Mouse (Mus musculus): Measurements from ENCODE around the gene Dpy19l1. TPM values are rescaled to one million over a fixed set of nuclear protein-coding genes. Genes with fewer than 3 reads are reported as not detected.

The Dpy19l1 gene
- polyA plus RNA-seq, 1 experiment from 2014 or later = 23.4 TPM

DNA sequence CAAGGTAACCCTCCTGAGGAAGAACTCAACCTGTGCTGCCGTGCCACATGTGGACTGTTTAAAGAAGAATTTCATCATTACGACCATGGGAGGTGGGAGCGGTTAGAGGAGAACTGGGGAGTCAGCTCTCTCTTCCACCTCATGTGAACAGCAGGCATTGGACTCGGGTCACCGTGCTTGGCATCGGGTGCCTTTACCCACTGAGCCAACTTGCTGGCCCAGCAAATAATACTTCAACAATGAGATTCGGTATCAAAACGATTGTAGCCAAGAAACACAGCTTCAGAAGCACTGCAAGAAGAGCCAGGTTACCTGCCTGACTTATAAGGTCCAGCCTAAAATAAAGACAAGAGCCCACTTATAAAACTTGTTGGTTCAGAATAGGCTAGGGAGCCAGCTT, 79.7 kb downstream of the Dpy19l1 start:
- H3K27ac ChIP-seq (replicated peaks; ENCODE audit: low read depth, low read length) = no peak overlapping the region
- no peak overlapping the region for H3K4me3 ChIP-seq (ENCODE audit: low read depth, low read length)
- no peaks in the 10 kb centered on the region for H3K4me1 ChIP-seq (ENCODE audit: control insufficient read depth, insufficient read depth, low read length)
- no peak overlapping the region for H3K4me2 ChIP-seq (ENCODE audit: low read depth, low read length)
- no peaks in the 10 kb centered on the region for H3K9me3 ChIP-seq (replicated peaks; ENCODE audit: control insufficient read depth, low read length)
- no peak for ATAC-seq (replicated peaks; ENCODE audit: insufficient number of reproducible peaks, low FRiP score, low TSS enrichment, low read depth)
- H3K27me3 ChIP-seq (ENCODE audit: control insufficient read depth, insufficient read depth, low read length) = no peaks in the 10 kb centered on the region
- peaks cover 2% of the 10 kb centered on the region; the same call in 1 of the 2 replicates for H3K36me3 ChIP-seq (replicated peaks; ENCODE audit: control insufficient read depth, insufficient read depth, low read depth, low read length)
- WGBS = 92% methylated on average over 8 of the region's 8 CpGs
- no peak overlapping the region for H3K9ac ChIP-seq (replicated peaks; ENCODE audit: low read length)
- no peak for DNase-seq (ENCODE audit: low spot score)

DNA sequence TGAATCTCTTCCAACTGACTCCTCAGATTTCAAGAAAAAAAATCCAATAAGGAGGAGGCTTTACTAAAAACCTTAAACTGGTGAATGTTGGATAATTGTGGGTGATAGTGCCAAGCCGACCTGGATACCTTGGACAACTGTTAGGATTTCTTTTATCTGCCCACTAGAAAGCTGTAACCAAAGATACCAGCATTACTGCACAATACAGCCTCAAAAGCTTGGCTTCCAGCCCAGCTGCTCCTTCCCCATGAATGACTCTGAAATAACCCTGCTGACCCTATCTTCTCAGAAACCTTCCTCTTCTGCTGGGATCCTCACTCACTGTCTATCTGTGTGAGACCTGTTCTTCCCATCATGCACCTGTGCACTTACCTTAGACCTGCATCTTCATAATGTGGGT, 81.1 kb downstream of the Dpy19l1 start:
- peaks cover 2% of the 10 kb centered on the region; the same call in 1 of the 2 replicates for H3K36me3 ChIP-seq (replicated peaks; ENCODE audit: control insufficient read depth, insufficient read depth, low read depth, low read length)
- no peaks in the 10 kb centered on the region for H3K9me3 ChIP-seq (replicated peaks; ENCODE audit: control insufficient read depth, low read length)
- ATAC-seq (replicated peaks; ENCODE audit: insufficient number of reproducible peaks, low FRiP score, low TSS enrichment, low read depth) (no peak), DNase-seq (ENCODE audit: low spot score) (no peak)
- 85% methylated on average over 1 of the region's 1 CpGs for WGBS
- H3K27ac ChIP-seq (replicated peaks; ENCODE audit: low read depth, low read length) = no peak overlapping the region
- no peak overlapping the region for H3K4me2 ChIP-seq (ENCODE audit: low read depth, low read length)
- H3K4me3 ChIP-seq (ENCODE audit: low read depth, low read length) = no peak overlapping the region
- no peak overlapping the region for H3K9ac ChIP-seq (replicated peaks; ENCODE audit: low read length)
- H3K4me1 ChIP-seq (ENCODE audit: control insufficient read depth, insufficient read depth, low read length) = no peaks in the 10 kb centered on the region
- H3K27me3 ChIP-seq (ENCODE audit: control insufficient read depth, insufficient read depth, low read length) = no peaks in the 10 kb centered on the region

DNA sequence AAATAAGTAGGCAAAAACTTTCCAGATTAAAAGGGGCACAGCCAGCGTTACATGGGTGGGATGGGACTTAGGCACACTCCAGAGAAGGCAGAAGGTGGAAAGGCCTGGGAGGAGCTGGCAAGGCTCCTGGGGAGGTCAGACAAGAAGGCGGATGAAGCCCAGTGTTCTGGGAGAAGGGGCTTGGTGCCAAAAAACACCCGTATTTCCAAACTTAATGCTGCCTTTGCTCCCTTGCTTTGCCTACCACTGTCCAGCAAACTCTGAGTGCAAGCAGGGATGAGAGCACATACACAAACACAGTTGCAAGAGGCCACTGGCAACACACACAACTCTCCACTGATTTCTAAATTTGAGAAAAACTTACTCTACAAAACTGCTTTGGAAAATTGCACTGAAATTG, 81.7 kb downstream of the Dpy19l1 start:
- no peak overlapping the region for H3K4me3 ChIP-seq (ENCODE audit: low read depth, low read length)
- H3K27me3 ChIP-seq (ENCODE audit: control insufficient read depth, insufficient read depth, low read length) = no peaks in the 10 kb centered on the region
- no peak for ATAC-seq (replicated peaks; ENCODE audit: insufficient number of reproducible peaks, low FRiP score, low TSS enrichment, low read depth)

DNA sequence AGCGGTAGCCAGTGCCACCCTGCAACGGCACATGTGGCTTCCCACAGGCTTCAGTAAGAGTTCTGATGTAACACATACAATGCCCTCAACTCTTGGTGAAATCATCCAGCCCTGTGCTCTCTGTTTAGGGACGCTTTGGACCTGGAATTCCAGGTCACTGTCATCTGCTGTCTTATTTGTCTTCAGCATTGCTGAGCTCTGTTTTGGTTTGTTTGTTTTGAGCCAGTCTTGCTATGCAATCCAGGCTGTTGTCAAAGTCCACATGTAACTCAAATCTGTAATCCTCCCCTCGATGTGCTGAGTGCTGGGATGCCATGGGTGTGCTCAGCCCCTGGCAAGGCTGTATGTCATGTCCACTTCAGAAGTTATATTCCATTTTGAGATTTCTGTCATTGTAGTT, 82.8 kb downstream of the Dpy19l1 start:
- DNase-seq (ENCODE audit: low spot score) = no peak
- Histone ChIP-seq H3K4me1 (ENCODE audit: control insufficient read depth, insufficient read depth, low read length) (no peaks in the 10 kb centered on the region), H3K9ac (replicated peaks; ENCODE audit: low read length) (no peak overlapping the region), H3K27me3 (ENCODE audit: control insufficient read depth, insufficient read depth, low read length) (no peaks in the 10 kb centered on the region), H3K4me3 (ENCODE audit: low read depth, low read length) (no peak overlapping the region), H3K9me3 (replicated peaks; ENCODE audit: control insufficient read depth, low read length) (no peaks in the 10 kb centered on the region), H3K27ac (replicated peaks; ENCODE audit: low read depth, low read length) (no peak overlapping the region), H3K4me2 (ENCODE audit: low read depth, low read length) (no peak overlapping the region), H3K36me3 (replicated peaks; ENCODE audit: control insufficient read depth, insufficient read depth, low read depth, low read length) (peaks cover 2% of the 10 kb centered on the region; the same call in 1 of the 2 replicates)
- ATAC-seq (replicated peaks; ENCODE audit: insufficient number of reproducible peaks, low FRiP score, low TSS enrichment, low read depth) = no peak
- WGBS = 93% methylated on average over 4 of the region's 4 CpGs

More for the DNA sequence above, 81.7 kb downstream of the Dpy19l1 start:
- Histone ChIP-seq H3K4me1 (ENCODE audit: control insufficient read depth, insufficient read depth, low read length) (no peaks in the 10 kb centered on the region), H3K9me3 (replicated peaks; ENCODE audit: control insufficient read depth, low read length) (no peaks in the 10 kb centered on the region), H3K36me3 (replicated peaks; ENCODE audit: control insufficient read depth, insufficient read depth, low read depth, low read length) (peaks cover 2% of the 10 kb centered on the region; the same call in 1 of the 2 replicates), H3K27ac (replicated peaks; ENCODE audit: low read depth, low read length) (no peak overlapping the region), H3K9ac (replicated peaks; ENCODE audit: low read length) (no peak overlapping the region), H3K4me2 (ENCODE audit: low read depth, low read length) (no peak overlapping the region)
- WGBS = 84% methylated on average over 3 of the region's 3 CpGs
- DNase-seq (ENCODE audit: low spot score) = no peak

DNA sequence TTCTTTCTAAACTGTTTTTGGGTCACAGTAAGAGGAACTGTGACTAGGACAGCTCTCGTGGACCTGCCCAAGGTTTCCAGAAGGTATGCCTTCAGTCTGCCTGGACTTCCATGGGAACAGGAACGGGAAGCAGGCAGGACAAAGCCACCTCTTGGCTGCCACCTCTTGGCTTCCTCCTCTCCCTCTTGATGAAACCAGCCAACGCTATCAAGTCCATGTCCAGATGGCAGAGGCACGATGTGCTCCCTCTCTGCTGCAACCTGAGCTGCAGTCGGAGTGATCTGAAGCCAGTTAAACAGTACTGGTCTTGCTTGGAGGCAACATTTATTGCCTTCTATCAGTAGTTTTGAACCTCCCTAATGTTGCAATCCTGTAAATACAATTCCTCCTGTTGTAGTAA, 84.7 kb downstream of the Dpy19l1 start:
- Histone ChIP-seq H3K27me3 (ENCODE audit: control insufficient read depth, insufficient read depth, low read length) (no peaks in the 10 kb centered on the region), H3K4me2 (ENCODE audit: low read depth, low read length) (no peak overlapping the region), H3K9ac (replicated peaks; ENCODE audit: low read length) (no peak overlapping the region), H3K4me1 (ENCODE audit: control insufficient read depth, insufficient read depth, low read length) (no peaks in the 10 kb centered on the region), H3K36me3 (replicated peaks; ENCODE audit: control insufficient read depth, insufficient read depth, low read depth, low read length) (peaks cover 2% of the 10 kb centered on the region; the same call in 1 of the 2 replicates), H3K4me3 (ENCODE audit: low read depth, low read length) (no peak overlapping the region), H3K27ac (replicated peaks; ENCODE audit: low read depth, low read length) (no peak overlapping the region), H3K9me3 (replicated peaks; ENCODE audit: control insufficient read depth, low read length) (no peaks in the 10 kb centered on the region)
- DNase-seq (ENCODE audit: low spot score) (no peak), ATAC-seq (replicated peaks; ENCODE audit: insufficient number of reproducible peaks, low FRiP score, low TSS enrichment, low read depth) (no peak)
- WGBS = 93% methylated on average over 5 of the region's 5 CpGs

DNA sequence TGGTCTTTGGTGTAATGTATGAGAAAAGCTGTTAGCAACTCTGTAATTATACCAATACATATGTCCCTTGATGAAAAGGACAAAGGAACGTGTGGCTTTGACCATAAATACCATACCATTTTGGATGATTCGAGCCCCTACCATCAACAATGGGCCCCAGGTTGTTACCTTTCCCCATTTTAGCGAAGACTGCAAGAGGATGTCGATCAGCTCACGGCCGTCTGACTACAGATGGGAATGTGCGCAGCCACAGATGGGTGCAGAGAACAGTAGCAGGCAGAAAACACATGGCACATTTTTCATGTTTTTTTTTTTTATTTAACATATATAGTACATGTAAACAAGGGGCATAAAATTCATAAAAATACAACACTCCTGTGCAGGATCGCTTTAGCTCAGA, 91.5 kb downstream of the Dpy19l1 start:
- no peaks in the 10 kb centered on the region for H3K9me3 ChIP-seq (replicated peaks; ENCODE audit: control insufficient read depth, low read length)
- H3K4me3 ChIP-seq (ENCODE audit: low read depth, low read length) = no peak overlapping the region
- no peak overlapping the region for H3K9ac ChIP-seq (replicated peaks; ENCODE audit: low read length)
- no peaks in the 10 kb centered on the region for H3K4me1 ChIP-seq (ENCODE audit: control insufficient read depth, insufficient read depth, low read length)
- no peak overlapping the region for H3K4me2 ChIP-seq (ENCODE audit: low read depth, low read length)
- ATAC-seq (replicated peaks; ENCODE audit: insufficient number of reproducible peaks, low FRiP score, low TSS enrichment, low read depth) = no peak
- 93% methylated on average over 8 of the region's 8 CpGs for WGBS
- no peak for DNase-seq (ENCODE audit: low spot score)
- H3K27ac ChIP-seq (replicated peaks; ENCODE audit: low read depth, low read length) = no peak overlapping the region
- H3K36me3 ChIP-seq (replicated peaks; ENCODE audit: control insufficient read depth, insufficient read depth, low read depth, low read length) = no peaks in the 10 kb centered on the region
- H3K27me3 ChIP-seq (ENCODE audit: control insufficient read depth, insufficient read depth, low read length) = no peaks in the 10 kb centered on the region

DNA sequence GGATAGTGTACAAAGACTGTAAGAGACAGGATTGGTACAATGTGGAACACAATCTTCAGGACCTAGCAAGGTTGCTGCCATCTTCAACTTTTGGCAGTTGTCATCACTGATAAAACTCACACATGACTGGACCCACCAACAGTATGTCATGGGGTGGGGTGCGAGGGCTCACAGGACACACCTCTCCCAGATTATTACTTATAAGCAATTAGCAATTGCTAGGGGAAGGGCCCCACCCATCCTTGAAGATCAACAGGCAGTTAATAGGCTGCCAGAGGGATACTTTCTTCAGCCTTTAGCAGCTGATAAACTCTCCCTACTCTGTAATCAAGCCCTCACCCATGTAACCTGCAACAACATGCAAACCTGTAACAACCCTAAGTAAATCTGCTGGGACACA, 92.5 kb downstream of the Dpy19l1 start:
- 96% methylated on average over 1 of the region's 1 CpGs for WGBS
- ATAC-seq (replicated peaks; ENCODE audit: insufficient number of reproducible peaks, low FRiP score, low TSS enrichment, low read depth) = no peak

DNA sequence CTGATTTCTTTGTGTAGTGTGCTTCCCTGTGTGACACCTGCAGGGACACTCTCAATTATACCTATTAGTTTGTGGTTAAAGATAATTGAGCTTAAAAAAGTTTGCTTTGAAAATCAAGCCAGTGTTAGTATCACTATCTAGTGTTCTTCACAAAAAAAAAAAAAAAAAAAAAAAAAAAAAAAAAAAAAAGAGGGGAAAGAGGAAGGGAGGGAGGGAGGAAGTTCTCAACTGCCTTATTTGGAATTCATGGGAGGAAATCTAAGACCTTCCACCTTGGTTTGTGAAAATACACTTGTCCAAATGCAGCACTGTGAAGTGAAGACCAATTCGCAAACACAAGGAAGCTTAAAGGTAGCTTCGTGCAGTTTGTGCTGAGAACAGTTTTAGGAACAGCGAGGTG, 94.9 kb downstream of the Dpy19l1 start:
- Histone ChIP-seq H3K9ac (replicated peaks; ENCODE audit: low read length) (no peak overlapping the region), H3K4me1 (ENCODE audit: control insufficient read depth, insufficient read depth, low read length) (no peaks in the 10 kb centered on the region), H3K4me3 (ENCODE audit: low read depth, low read length) (no peak overlapping the region), H3K27me3 (ENCODE audit: control insufficient read depth, insufficient read depth, low read length) (no peaks in the 10 kb centered on the region), H3K4me2 (ENCODE audit: low read depth, low read length) (no peak overlapping the region), H3K9me3 (replicated peaks; ENCODE audit: control insufficient read depth, low read length) (no peaks in the 10 kb centered on the region), H3K27ac (replicated peaks; ENCODE audit: low read depth, low read length) (no peak overlapping the region), H3K36me3 (replicated peaks; ENCODE audit: control insufficient read depth, insufficient read depth, low read depth, low read length) (no peaks in the 10 kb centered on the region)
- no peak for DNase-seq (ENCODE audit: low spot score)
- ATAC-seq (replicated peaks; ENCODE audit: insufficient number of reproducible peaks, low FRiP score, low TSS enrichment, low read depth) = no peak
- 77% methylated on average over 3 of the region's 3 CpGs for WGBS

More for the DNA sequence above, 92.5 kb downstream of the Dpy19l1 start:
- Histone ChIP-seq H3K4me1 (ENCODE audit: control insufficient read depth, insufficient read depth, low read length) (no peaks in the 10 kb centered on the region), H3K27me3 (ENCODE audit: control insufficient read depth, insufficient read depth, low read length) (no peaks in the 10 kb centered on the region), H3K9ac (replicated peaks; ENCODE audit: low read length) (no peak overlapping the region), H3K9me3 (replicated peaks; ENCODE audit: control insufficient read depth, low read length) (no peaks in the 10 kb centered on the region), H3K4me2 (ENCODE audit: low read depth, low read length) (no peak overlapping the region), H3K36me3 (replicated peaks; ENCODE audit: control insufficient read depth, insufficient read depth, low read depth, low read length) (no peaks in the 10 kb centered on the region), H3K4me3 (ENCODE audit: low read depth, low read length) (no peak overlapping the region), H3K27ac (replicated peaks; ENCODE audit: low read depth, low read length) (no peak overlapping the region)
- DNase-seq (ENCODE audit: low spot score) = no peak
